Mouse (Mus musculus) limb, embryonic 13.5 days (tissue): Measurements from ENCODE around the gene Mlip. TPM values are rescaled to one million over a fixed set of nuclear protein-coding genes. Genes with fewer than 3 reads are reported as not detected.
"Not testable (repeated sequence)": the region's sequence is repeated elsewhere in the genome, so short reads cannot be mapped to it uniquely, and the experiment has no call there.

Experiments used
- ATAC-seq: fragments of 200-750 bp; cut with Nextera tagmentation; 2 replicates; pipeline ENCODE4 v1.8.0; 2017; ENCODE audit warnings: low read depth, moderate number of reproducible peaks, moderate TSS enrichment; ENCODE audit not compliant: low FRiP score
- H3K27ac ChIP-seq: fragments of 300-500 bp; sonication (generic); 2 replicates; pipeline ENCODE4 v1.5.1; 2015; ENCODE audit warnings: inconsistent platforms, mild to moderate bottlenecking, moderate library complexity
- H3K27me3 ChIP-seq: fragments of 300-500 bp; sonication (generic); 2 replicates; pipeline ENCODE4 v1.6.1; 2015; ENCODE audit warnings: mild to moderate bottlenecking, inconsistent platforms
- H3K36me3 ChIP-seq: fragments of 300-500 bp; sonication (generic); 2 replicates; pipeline ENCODE4 v1.6.1; 2015; ENCODE audit warnings: inconsistent platforms, mild to moderate bottlenecking, moderate library complexity
- H3K4me1 ChIP-seq: fragments of 300-500 bp; sonication (generic); 2 replicates; pipeline ENCODE4 v1.6.1; 2015; ENCODE audit warnings: inconsistent platforms
- H3K4me2 ChIP-seq: fragments of 300-500 bp; sonication (generic); replicated peaks from 2 replicates; pipeline ENCODE4 v1.6.1; 2015; ENCODE audit warnings: inconsistent platforms, mild to moderate bottlenecking, moderate library complexity
- H3K4me3 ChIP-seq: fragments of 300-500 bp; sonication (generic); 2 replicates; pipeline ENCODE4 v1.5.1; 2015; ENCODE audit warnings: moderate library complexity, mild to moderate bottlenecking, inconsistent platforms
- H3K9ac ChIP-seq: fragments of 300-500 bp; sonication (generic); 2 replicates; pipeline ENCODE4 v1.6.1; 2015; ENCODE audit warnings: mild to moderate bottlenecking, inconsistent platforms
- H3K9me3 ChIP-seq: fragments of 300-500 bp; sonication (generic); 2 replicates; pipeline ENCODE4 v1.6.1; 2016; ENCODE audit warnings: inconsistent platforms
- WGBS: fragments of 180-500 bp; shearing (Covaris S2); methylation state at CpG from one replicate; pipeline ENCODE4 v1.1.7; 2015; 5-methylcytosine and 5-hydroxymethylcytosine counted together
- polyA plus RNA-seq: library from polyadenylated mRNA; unstranded; fragments of >200 nt; fragmentation: Nextera tagmentation; extraction: Ambion mirVana; gene quantifications from 2 replicates; pipeline ENCODE4 v1.2.1, GENCODE M21; 2015

Gene Mlip
- polyA plus RNA-seq, 1 experiment from 2014 or later, result 0.88 TPM

DNA sequence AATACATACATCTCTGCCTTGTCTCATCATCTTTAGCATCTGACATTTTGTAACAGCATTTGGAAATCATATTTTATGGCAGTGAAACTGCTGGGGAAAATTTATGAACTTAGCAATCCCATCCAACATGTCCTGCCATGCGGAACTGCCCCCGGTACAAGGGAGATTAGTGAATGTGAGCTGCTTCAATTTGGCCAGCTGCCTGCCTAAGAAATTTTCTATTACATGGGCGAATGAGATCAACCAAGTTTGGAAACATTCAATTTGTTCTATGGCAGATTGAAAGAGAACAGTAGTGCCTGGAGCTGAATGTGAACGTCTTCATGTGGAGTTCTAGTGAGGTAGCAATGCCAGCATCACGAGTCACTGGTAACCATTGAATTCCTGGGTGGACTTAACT is 191.0 kb downstream of the Mlip start:
- H3K27ac ChIP-seq, result no peak overlapping the region
- H3K36me3 ChIP-seq, result no peaks in the 10 kb centered on the region
- no peak overlapping the region for H3K4me2 ChIP-seq
- WGBS, result 70% methylated on average over 5 of the region's 5 CpGs
- no peak overlapping the region for H3K4me3 ChIP-seq
- H3K4me1 ChIP-seq, result peaks cover 7% of the 10 kb centered on the region; the same call in 1 of the 2 replicates
- no peak for ATAC-seq
- no peaks in the 10 kb centered on the region for H3K27me3 ChIP-seq
- H3K9ac ChIP-seq, result no peak overlapping the region
- no peaks in the 10 kb centered on the region for H3K9me3 ChIP-seq

- no peak overlapping the region for H3K9ac ChIP-seq
- no peak overlapping the region for H3K4me3 ChIP-seq
- no peaks in the 10 kb centered on the region for H3K4me1 ChIP-seq
- no peaks in the 10 kb centered on the region for H3K36me3 ChIP-seq
- H3K27me3 ChIP-seq, result no peaks in the 10 kb centered on the region
- no peak for ATAC-seq
- no peak overlapping the region for H3K4me2 ChIP-seq
- WGBS, result 80% methylated on average over 4 of the region's 4 CpGs
- H3K9me3 ChIP-seq, result no peaks in the 10 kb centered on the region
- H3K27ac ChIP-seq, result no peak overlapping the region
Observed at GRCm38 (mm10) chr9:77160277-77160926, 192.4 kb downstream of the Mlip start.

- H3K36me3 ChIP-seq, result no peaks in the 10 kb centered on the region
- WGBS, result 93% methylated on average over 3 of the region's 3 CpGs
- H3K27me3 ChIP-seq, result no peaks in the 10 kb centered on the region
- H3K4me3 ChIP-seq, result no peak overlapping the region
- ATAC-seq, result no peak
- H3K27ac ChIP-seq, result no peak overlapping the region
- H3K4me2 ChIP-seq, result no peak overlapping the region
- no peak overlapping the region for H3K9ac ChIP-seq
- no peaks in the 10 kb centered on the region for H3K4me1 ChIP-seq
- no peaks in the 10 kb centered on the region for H3K9me3 ChIP-seq
Observed at GRCm38 (mm10) chr9:77148518-77149257, 204.1 kb downstream of the Mlip start.

DNA sequence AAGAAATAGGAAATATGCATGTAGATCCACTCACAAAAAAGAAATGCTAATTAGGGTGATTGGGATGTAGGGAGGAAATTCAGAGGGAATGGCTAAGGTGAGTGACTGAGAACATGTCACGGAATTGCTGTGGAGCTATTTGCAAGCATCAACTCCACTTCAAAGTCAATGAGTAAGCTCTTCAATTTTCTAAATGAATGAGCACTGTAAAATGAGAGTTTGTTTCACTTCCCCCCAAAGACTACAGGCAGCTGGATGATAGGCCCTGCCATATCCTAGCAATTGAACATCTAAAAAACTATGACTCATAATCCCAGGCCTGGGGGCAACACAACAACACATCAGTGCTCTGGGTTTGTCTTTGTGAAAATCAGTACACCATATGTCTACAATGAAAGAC is 233.0 kb downstream of the Mlip start:
- WGBS, result 89% methylated on average over 1 of the region's 1 CpGs
- Histone ChIP-seq H3K4me2 (no peak overlapping the region), H3K27ac (no peak overlapping the region), H3K4me1 (no peaks in the 10 kb centered on the region), H3K27me3 (no peaks in the 10 kb centered on the region), H3K4me3 (no peak overlapping the region), H3K36me3 (no peaks in the 10 kb centered on the region), H3K9me3 (no peaks in the 10 kb centered on the region), H3K9ac (no peak overlapping the region)
- no peak for ATAC-seq

DNA sequence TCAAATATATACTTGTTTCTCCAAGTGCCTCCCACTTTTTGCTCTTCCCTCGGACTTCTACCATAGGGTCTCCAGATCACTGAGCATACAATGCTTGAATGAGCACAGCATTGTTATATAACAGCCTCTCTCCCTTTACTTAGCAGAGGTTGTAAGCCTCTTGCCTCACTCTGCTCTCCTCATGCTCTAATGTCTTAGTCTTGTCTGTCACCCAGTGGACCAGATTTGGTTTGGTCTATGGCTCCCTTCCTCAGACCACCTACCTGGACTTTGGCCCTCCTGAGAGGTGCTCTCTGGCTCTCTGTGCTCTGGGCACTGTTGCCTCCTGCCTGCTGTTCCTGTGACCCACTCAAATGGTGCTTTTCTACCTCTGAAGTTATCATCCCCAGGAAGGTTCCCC is 255.9 kb downstream of the Mlip start:
- Histone ChIP-seq H3K4me3 (no peak overlapping the region), H3K9ac (no peak overlapping the region), H3K9me3 (no peaks in the 10 kb centered on the region), H3K4me1 (no peaks in the 10 kb centered on the region), H3K4me2 (no peak overlapping the region), H3K27me3 (no peaks in the 10 kb centered on the region), H3K36me3 (no peaks in the 10 kb centered on the region), H3K27ac (no peak overlapping the region)
- WGBS, result 83% methylated on average over 1 of the region's 1 CpGs
- no peak for ATAC-seq

GRCm38 (mm10) chr9:77083221-77083620 is 269.5 kb downstream of the Mlip start:
- ATAC-seq, H3K9ac ChIP-seq, H3K4me2 ChIP-seq, H3K4me1 ChIP-seq, H3K4me3 ChIP-seq, H3K27ac ChIP-seq, H3K9me3 ChIP-seq, H3K36me3 ChIP-seq, H3K27me3 ChIP-seq: not testable (repeated sequence)
- WGBS, result 70% methylated on average over 1 of the region's 1 CpGs

- Histone ChIP-seq H3K27ac (no peak overlapping the region), H3K9ac (no peak overlapping the region), H3K4me3 (no peak overlapping the region), H3K9me3 (no peaks in the 10 kb centered on the region), H3K4me1 (no peaks in the 10 kb centered on the region), H3K27me3 (no peaks in the 10 kb centered on the region), H3K36me3 (no peaks in the 10 kb centered on the region), H3K4me2 (no peak overlapping the region)
- WGBS, result 79% methylated on average over 2 of the region's 2 CpGs
- ATAC-seq, result no peak
Observed at GRCm38 (mm10) chr9:77071676-77072075, 281.1 kb downstream of the Mlip start.

DNA sequence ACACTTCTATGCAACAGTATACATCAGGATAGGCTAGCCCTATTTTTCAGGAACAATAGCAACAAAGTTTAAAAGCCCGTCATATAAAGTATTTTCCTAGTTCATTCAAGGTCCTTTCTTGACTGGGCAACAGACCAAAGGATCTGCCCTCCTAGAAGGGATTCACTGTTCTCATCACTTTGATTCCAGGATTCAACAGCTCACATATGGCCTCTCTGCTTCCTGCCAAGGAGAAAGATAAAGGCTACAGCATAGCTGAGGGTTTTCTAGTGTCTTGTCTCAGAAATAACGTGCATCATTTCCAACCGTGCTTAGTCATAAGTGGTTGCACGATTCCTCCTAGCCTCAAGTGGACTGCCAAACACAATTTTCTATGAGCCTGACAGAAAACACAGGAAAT is 296.2 kb downstream of the Mlip start:
- 81% methylated on average over 4 of the region's 4 CpGs for WGBS
- no peak overlapping the region for H3K4me2 ChIP-seq
- H3K9me3 ChIP-seq, result no peaks in the 10 kb centered on the region
- no peak overlapping the region for H3K27ac ChIP-seq
- no peaks in the 10 kb centered on the region for H3K27me3 ChIP-seq
- H3K4me3 ChIP-seq, result no peak overlapping the region
- H3K9ac ChIP-seq, result no peak overlapping the region
- no peaks in the 10 kb centered on the region for H3K36me3 ChIP-seq
- ATAC-seq, result no peak
- H3K4me1 ChIP-seq, result no peaks in the 10 kb centered on the region

DNA sequence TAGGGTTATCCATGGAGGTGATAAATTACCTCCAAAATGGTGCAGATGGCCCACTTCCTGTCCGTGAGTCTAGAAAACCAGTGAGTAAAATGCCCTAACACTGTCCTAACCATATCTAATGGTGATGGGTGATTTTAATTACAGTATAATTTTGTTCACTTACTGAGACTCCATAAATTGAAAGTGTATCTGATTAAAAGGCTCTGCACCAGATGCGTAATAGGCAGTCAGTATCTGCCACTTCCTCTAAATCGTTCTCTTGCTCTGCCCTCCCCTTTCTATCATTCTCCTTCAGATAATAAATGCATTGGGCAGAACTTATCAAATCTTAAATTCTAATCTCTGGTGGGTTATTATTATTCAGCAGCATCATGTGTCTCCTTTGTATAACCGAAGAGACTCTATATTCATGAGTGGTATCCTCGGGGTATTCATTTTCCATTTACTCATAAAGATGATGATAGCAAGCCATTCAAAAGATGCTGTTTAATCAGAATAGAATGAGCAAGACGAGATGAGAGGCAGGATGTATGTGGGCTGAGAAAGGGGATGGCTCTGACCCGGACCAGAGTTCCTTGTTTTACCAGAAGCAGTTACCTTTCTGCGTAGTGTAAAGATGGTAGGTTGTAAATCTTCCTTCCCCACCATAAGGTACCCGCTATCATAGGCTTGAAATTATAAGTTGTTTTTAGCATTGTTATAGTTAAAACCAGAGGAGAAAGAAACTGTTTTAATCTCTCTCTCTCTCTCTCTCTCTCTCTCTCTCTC is 298.2 kb downstream of the Mlip start:
- Histone ChIP-seq H3K9ac (no peak overlapping the region), H3K4me3 (no peak overlapping the region), H3K4me1 (no peaks in the 10 kb centered on the region), H3K36me3 (no peaks in the 10 kb centered on the region), H3K27ac (no peak overlapping the region), H3K9me3 (no peaks in the 10 kb centered on the region), H3K27me3 (no peaks in the 10 kb centered on the region), H3K4me2 (no peak overlapping the region)
- ATAC-seq, result no peak
- 80% methylated on average over 9 of the region's 9 CpGs for WGBS

Other genes with a start within 250 kb of the Mlip start
- gene Lrrc1, start 191.9 kb upstream of the Mlip start, polyA plus RNA-seq, result 11.0 and 12.2 TPM in 2 replicates